In genomic region chr9:32933237-32934071, GRCm38 (mm10) we compare ENCODE assay signal across 10 mouse cellular contexts.
DNase-seq lines count a peak whose midpoint lies in the region; ATAC-seq and TF ChIP-seq lines count a peak whose summit lies in the region.
"Had no signal": no experiment of that assay in that cellular context is flagged by ENCODE, and none has a peak within 500 bp of the region (broad histone marks: within the 10 kb centered on the region; RNA-seq: fewer than 3 reads in every experiment).

No protein-coding gene starts in this region.

- H3K27ac ChIP-seq in testis, adult 2 months (ENCODE audit: control insufficient read depth, insufficient read depth, low read depth, low read length), result 0 out of 2 replicates have a peak overlapping the region, but pooled peaks have one; percentile 21
- H3K27ac ChIP-seq in heart, embryonic 15.5 days, result peak overlapping the region; percentile 43
- no peak overlapping the region for H3K27ac ChIP-seq in stomach, embryonic 16.5 days (ENCODE audit: low read length)

- H3K9ac ChIP-seq in heart, embryonic 15.5 days, result no peak overlapping the region
- H3K9ac ChIP-seq in stomach, embryonic 16.5 days (ENCODE audit: low read length), result no peak overlapping the region

- H3K36me3 ChIP-seq in testis, adult 2 months (ENCODE audit: control insufficient read depth, insufficient read depth, low read length), result no peaks in the 10 kb centered on the region
- no peaks in the 10 kb centered on the region for H3K36me3 ChIP-seq in heart, embryonic 15.5 days
- no peaks in the 10 kb centered on the region for H3K36me3 ChIP-seq in stomach, embryonic 16.5 days (ENCODE audit: control insufficient read depth, insufficient read depth, low read length)

- no peaks in the 10 kb centered on the region for H3K9me3 ChIP-seq in heart, embryonic 15.5 days (replicated peaks)
- no peaks in the 10 kb centered on the region for H3K9me3 ChIP-seq in stomach, embryonic 16.5 days (replicated peaks; ENCODE audit: control insufficient read depth, low read length)

- H3K4me1 ChIP-seq in testis, adult 2 months (ENCODE audit: control insufficient read depth, insufficient read depth, low read length), result no peaks in the 10 kb centered on the region
- H3K4me1 ChIP-seq in heart, embryonic 15.5 days (replicated peaks), result peaks cover 19% of the 10 kb centered on the region
- peaks cover 16% of the 10 kb centered on the region for H3K4me1 ChIP-seq in stomach, embryonic 16.5 days (ENCODE audit: control insufficient read depth, insufficient read depth, low read length)

- no peak overlapping the region for H3K4me2 ChIP-seq in heart, embryonic 15.5 days
- H3K4me2 ChIP-seq in stomach, embryonic 16.5 days (ENCODE audit: low read depth, low read length), result no peak overlapping the region

- no peak overlapping the region for H3K4me3 ChIP-seq in testis, adult 2 months (ENCODE audit: control insufficient read depth, low read depth, low read length)
- no peak overlapping the region for H3K4me3 ChIP-seq in heart, embryonic 15.5 days
- H3K4me3 ChIP-seq in stomach, embryonic 16.5 days (replicated peaks; ENCODE audit: low read length), result no peak overlapping the region

- DNase-seq in testis, postnatal 10 days (ENCODE audit: low spot score), result no peak
- DNase-seq in kidney, postnatal 10 days, result peak; percentile 53
- DNase-seq in B cell, adult 2 months, result no peak
- DNase-seq: cerebellum, adult 2 months; retina, postnatal 1 day had no signal

- no peak for TF ChIP-seq POLR2A in testis, adult 2 months (IDR thresholded peaks at IDR 0.05; ENCODE audit: control insufficient read depth, low read depth, low read length)

- no peak for TF ChIP-seq CTCF in testis, adult 2 months (IDR thresholded peaks at IDR 0.05; ENCODE audit: control insufficient read depth, insufficient read depth, insufficient replicate concordance, low read depth, low read length)

- peak; percentile 53; the same call in 1 of the 2 replicates for ATAC-seq in heart, embryonic 15.5 days (replicated peaks; ENCODE audit: insufficient number of reproducible peaks, insufficient read depth, low FRiP score, low read depth)
- 0 out of 2 replicates have a peak, but pooled peaks have one; percentile 37 for ATAC-seq in stomach, embryonic 16.5 days (ENCODE audit: insufficient read depth, low FRiP score)
- ATAC-seq in monocyte, adult 5-6 weeks (replicated peaks; ENCODE audit: insufficient number of reproducible peaks, low FRiP score, low TSS enrichment, poor library complexity, severe bottlenecking), result no peak
- ATAC-seq: midbrain, embryonic 16.5 days had no signal

- 54% methylated on average over 7 of the region's 7 CpGs for WGBS in heart, embryonic 15.5 days
- 45% methylated on average over 7 of the region's 7 CpGs for WGBS in stomach, embryonic 16.5 days

- H3K27me3 ChIP-seq in testis, adult 2 months (ENCODE audit: control insufficient read depth, insufficient read depth, low read length), result no peaks in the 10 kb centered on the region
- H3K27me3 ChIP-seq in heart, embryonic 15.5 days, result no peaks in the 10 kb centered on the region
- no peaks in the 10 kb centered on the region for H3K27me3 ChIP-seq in stomach, embryonic 16.5 days (ENCODE audit: control insufficient read depth, insufficient read depth, low read length)
